Mouse (Mus musculus) intestine, postnatal 0 days (tissue): Measurements from ENCODE around the gene Syt17. TPM values are rescaled to one million over a fixed set of nuclear protein-coding genes. Genes with fewer than 3 reads are reported as not detected.

Source experiments
- ATAC-seq: fragments of 200-750 bp; cut with Nextera tagmentation; 2 replicates; pipeline ENCODE4 v1.8.0; 2017; ENCODE audit warnings: mild to moderate bottlenecking, moderate TSS enrichment, moderate library complexity
- H3K27ac ChIP-seq: fragments of 300-500 bp; sonication (generic); 2 replicates; pipeline ENCODE4 v1.5.1; 2014; ENCODE audit warnings: mild to moderate bottlenecking, low read depth, low read length, moderate library complexity
- H3K27me3 ChIP-seq: fragments of 300-500 bp; sonication (generic); replicated peaks from 2 replicates; pipeline ENCODE4 v1.6.1; 2014; ENCODE audit warnings: low read length, mixed read lengths; ENCODE audit not compliant: control insufficient read depth, insufficient read depth
- H3K36me3 ChIP-seq: fragments of 300-500 bp; sonication (generic); 2 replicates; pipeline ENCODE4 v1.6.1; 2014; ENCODE audit warnings: mild to moderate bottlenecking, moderate library complexity; ENCODE audit not compliant: control insufficient read depth, insufficient read depth
- H3K4me1 ChIP-seq: fragments of 300-500 bp; sonication (generic); replicated peaks from 2 replicates; pipeline ENCODE4 v1.6.1; 2014; ENCODE audit warnings: antibody characterized with exemption, low read length, mixed read lengths; ENCODE audit not compliant: control insufficient read depth, insufficient read depth
- H3K4me2 ChIP-seq: fragments of 300-500 bp; sonication (generic); replicated peaks from 2 replicates; pipeline ENCODE4 v1.6.1; 2014; ENCODE audit warnings: low read depth, mild to moderate bottlenecking, moderate library complexity
- H3K4me3 ChIP-seq: fragments of 300-500 bp; sonication (generic); 2 replicates; pipeline ENCODE4 v1.5.1; 2014; ENCODE audit warnings: low read depth, low read length
- H3K9ac ChIP-seq: fragments of 300-500 bp; sonication (generic); 2 replicates; pipeline ENCODE4 v1.6.1; 2014; ENCODE audit warnings: mild to moderate bottlenecking, low read depth, low read length
- H3K9me3 ChIP-seq: fragments of 300-500 bp; sonication (generic); 2 replicates; pipeline ENCODE4 v1.6.1; 2016; ENCODE audit warnings: mixed run types; ENCODE audit not compliant: control insufficient read depth
- CTCF ChIP-seq: sonication (generic); IDR thresholded peaks from 2 replicates; pipeline ENCODE4 v1.5.1; 2016; ENCODE audit warnings: low read depth, mild to moderate bottlenecking, control low read depth, antibody characterized with exemption, moderate library complexity
- WGBS: fragments of 180-500 bp; shearing (Covaris S2); extraction: QIAGEN DNeasy Blood & Tissue Kit; methylation state at CpG from one replicate; pipeline ENCODE4 v1.1.7; 2014; 5-methylcytosine and 5-hydroxymethylcytosine counted together
- polyA plus RNA-seq: library from polyadenylated mRNA; unstranded; fragments of >200 nt; fragmentation: Nextera tagmentation; extraction: Ambion mirVana; gene quantifications from 2 replicates; pipeline ENCODE4 v1.2.1, GENCODE M21; 2015

The Syt17 gene
- polyA plus RNA-seq, 1 experiment from 2014 or later: 3.0 TPM

- H3K27ac ChIP-seq: no peak overlapping the region
- H3K9me3 ChIP-seq: no peaks in the 10 kb centered on the region
- ATAC-seq: no peak
- H3K4me1 ChIP-seq: no peaks in the 10 kb centered on the region
- TF ChIP-seq CTCF: no peak
- H3K4me3 ChIP-seq: no peak overlapping the region
- WGBS: 78% methylated on average over 9 of the region's 9 CpGs
- no peak overlapping the region for H3K9ac ChIP-seq
- H3K4me2 ChIP-seq: no peak overlapping the region
- no peaks in the 10 kb centered on the region for H3K27me3 ChIP-seq
- no peaks in the 10 kb centered on the region for H3K36me3 ChIP-seq
Measured at GRCm38 (mm10) chr7:118344701-118345100, 103.3 kb downstream of the Syt17 start.

Other genes with a start within 250 kb of the Syt17 start
- 6.7 and 7.9 TPM in 2 replicates for gene Smg1, start 204.6 kb downstream of the Syt17 start, polyA plus RNA-seq
- 4.6 and 5.6 TPM in 2 replicates for gene Itpripl2, start 43.8 kb upstream of the Syt17 start, polyA plus RNA-seq
- gene Coq7, start 85.1 kb upstream of the Syt17 start, polyA plus RNA-seq: 123 and 139 TPM in 2 replicates
- gene Tmc7, start 136.5 kb upstream of the Syt17 start, polyA plus RNA-seq: 1.4 and 1.5 TPM in 2 replicates
- gene Tmc5, start 149.1 kb upstream of the Syt17 start, polyA plus RNA-seq: 48.1 and 49.0 TPM in 2 replicates